Mouse (Mus musculus) frontal cortex, adult (tissue): ENCODE data around the gene Camk1d.
A peak's percentile ranks its signal among the peaks of the same experiment; 100 is the strongest.
"Not testable (repeated sequence)": the region's sequence is repeated elsewhere in the genome, so short reads cannot be mapped to it uniquely, and the experiment has no call there.

Experiments
- ATAC-seq: cut with Nextera tagmentation; 2 replicates; pipeline ENCODE4 v1.9.2; 2017; ENCODE audit warnings: mild to moderate bottlenecking, moderate library complexity, mixed read lengths; ENCODE audit not compliant: low TSS enrichment

Camk1d gene

GRCm38 (mm10) chr2:5403850-5404249 is 310.5 kb downstream of the Camk1d start:
- ATAC-seq, result no peak

- no peak; the same call in 1 of the 2 replicates for ATAC-seq
Measured at GRCm38 (mm10) chr2:5402036-5402435, 312.3 kb downstream of the Camk1d start.

- no peak for ATAC-seq
Measured at GRCm38 (mm10) chr2:5398505-5398904, 315.8 kb downstream of the Camk1d start.

GRCm38 (mm10) chr2:5398043-5398442 is 316.3 kb downstream of the Camk1d start:
- ATAC-seq, result no peak

- ATAC-seq, result no peak
Measured at GRCm38 (mm10) chr2:5397468-5397867, 316.8 kb downstream of the Camk1d start.

- peak; percentile 35; the same call in 1 of the 2 replicates for ATAC-seq
Measured at GRCm38 (mm10) chr2:5396415-5396814, 317.9 kb downstream of the Camk1d start.

- peak; percentile 58; the same call in 1 of the 2 replicates for ATAC-seq
Measured at GRCm38 (mm10) chr2:5395873-5396272, 318.4 kb downstream of the Camk1d start.

GRCm38 (mm10) chr2:5392921-5393320 is 321.4 kb downstream of the Camk1d start:
- ATAC-seq, result no peak

GRCm38 (mm10) chr2:5392470-5392869 is 321.8 kb downstream of the Camk1d start:
- ATAC-seq, result no peak

- ATAC-seq, result peak; percentile 79
Measured at GRCm38 (mm10) chr2:5388381-5388780, 325.9 kb downstream of the Camk1d start.

- ATAC-seq, result no peak
Measured at GRCm38 (mm10) chr2:5381712-5382710, 332.3 kb downstream of the Camk1d start.

GRCm38 (mm10) chr2:5380973-5381372 is 333.3 kb downstream of the Camk1d start:
- peak; percentile 69 for ATAC-seq

GRCm38 (mm10) chr2:5378922-5379321 is 335.4 kb downstream of the Camk1d start:
- ATAC-seq, result not testable (repeated sequence)

- ATAC-seq, result no peak
Measured at GRCm38 (mm10) chr2:5378066-5378672, 336.1 kb downstream of the Camk1d start.

GRCm38 (mm10) chr2:5372886-5373429 is 341.4 kb downstream of the Camk1d start:
- ATAC-seq, result no peak

- ATAC-seq, result no peak
Measured at GRCm38 (mm10) chr2:5371316-5371715, 343.0 kb downstream of the Camk1d start.

- no peak for ATAC-seq
Measured at GRCm38 (mm10) chr2:5370591-5370990, 343.7 kb downstream of the Camk1d start.

- no peak for ATAC-seq
Measured at GRCm38 (mm10) chr2:5363836-5364235, 350.5 kb downstream of the Camk1d start.

- ATAC-seq, result peak; percentile 87
Measured at GRCm38 (mm10) chr2:5358049-5358448, 356.3 kb downstream of the Camk1d start.

GRCm38 (mm10) chr2:5357056-5357455 is 357.3 kb downstream of the Camk1d start:
- no peak for ATAC-seq

- peak; percentile 64; the same call in 1 of the 2 replicates for ATAC-seq
Measured at GRCm38 (mm10) chr2:5352821-5353522, 361.3 kb downstream of the Camk1d start.

GRCm38 (mm10) chr2:5345344-5345743 is 369.0 kb downstream of the Camk1d start:
- ATAC-seq, result peak; percentile 79
